Mouse (Mus musculus) heart, embryonic 14.5 days (tissue): ENCODE measurements around the gene 4930595D18Rik. TPM values are rescaled to one million over a fixed set of nuclear protein-coding genes. Genes with fewer than 3 reads are reported as not detected.

Experiments
- ATAC-seq: fragments of 200-750 bp; cut with Nextera tagmentation; 2 replicates; pipeline ENCODE4 v1.8.0; 2017; ENCODE audit warnings: low read depth, moderate TSS enrichment; ENCODE audit not compliant: insufficient number of reproducible peaks, insufficient read depth, low FRiP score
- H3K27ac ChIP-seq, 2 experiments: fragments of 200-500 bp in 1 of 2; fragments of 300-500 bp in 1 of 2; sonication (generic) in 1 of 2; replicated peaks in 1 of 2; 2 replicates each; pipeline ENCODE4 v1.5.1; 2012 to 2014; ENCODE audit warnings: low read depth in 2 of 2, low read length in 2 of 2, control low read depth in 1 of 2, mild to moderate bottlenecking in 1 of 2, mixed read lengths in 1 of 2; ENCODE audit not compliant: control insufficient read depth in 1 of 2, insufficient read depth in 1 of 2
- H3K27me3 ChIP-seq: fragments of 300-500 bp; sonication (generic); 2 replicates; pipeline ENCODE4 v1.6.1; 2014; ENCODE audit warnings: mild to moderate bottlenecking, low read length, control low read depth; ENCODE audit not compliant: control insufficient read depth, insufficient read depth
- H3K36me3 ChIP-seq: fragments of 300-500 bp; sonication (generic); 2 replicates; pipeline ENCODE4 v1.6.1; 2014; ENCODE audit warnings: mild to moderate bottlenecking, control low read depth, low read length, mixed read lengths; ENCODE audit not compliant: control insufficient read depth, insufficient read depth
- H3K4me1 ChIP-seq, 2 experiments: fragments of 200-500 bp in 1 of 2; fragments of 300-500 bp in 1 of 2; sonication (generic) in 1 of 2; 2 replicates each; pipeline ENCODE4 v1.6.1; 2012 to 2014; ENCODE audit warnings: low read length in 2 of 2, control low read depth in 1 of 2, mixed read lengths in 1 of 2; ENCODE audit not compliant: control insufficient read depth in 2 of 2, insufficient read depth in 2 of 2
- H3K4me2 ChIP-seq: fragments of 300-500 bp; sonication (generic); 2 replicates; pipeline ENCODE4 v1.6.1; 2014; ENCODE audit warnings: mild to moderate bottlenecking, low read length
- H3K4me3 ChIP-seq, 2 experiments: fragments of 200-500 bp in 1 of 2; fragments of 300-500 bp in 1 of 2; sonication (generic) in 1 of 2; 2 replicates each; pipeline ENCODE4 v1.5.1; 2012 to 2014; ENCODE audit warnings: low read length in 2 of 2, mild to moderate bottlenecking in 2 of 2, control low read depth in 1 of 2, low read depth in 1 of 2, moderate library complexity in 1 of 2; ENCODE audit not compliant: control insufficient read depth in 1 of 2, insufficient read depth in 1 of 2
- H3K9ac ChIP-seq: fragments of 300-500 bp; sonication (generic); 2 replicates; pipeline ENCODE4 v1.6.1; 2014; ENCODE audit warnings: mild to moderate bottlenecking, low read length
- H3K9me3 ChIP-seq: fragments of 300-500 bp; sonication (generic); 2 replicates; pipeline ENCODE4 v1.6.1; 2016; ENCODE audit warnings: low read length, control low read depth; ENCODE audit not compliant: control insufficient read depth
- WGBS: fragments of 180-500 bp; shearing (Covaris S2); extraction: QIAGEN DNeasy Blood & Tissue Kit; methylation state at CpG from one replicate; pipeline ENCODE4 v1.1.7; 2014; 5-methylcytosine and 5-hydroxymethylcytosine counted together
- polyA plus RNA-seq: library from polyadenylated mRNA; unstranded; fragments of >200 nt; fragmentation: Nextera tagmentation; extraction: Ambion mirVana; gene quantifications from 2 replicates; pipeline ENCODE4 v1.2.1, GENCODE M21; 2014

4930595D18Rik gene
- polyA plus RNA-seq: not detected in 2 replicates

DNA sequence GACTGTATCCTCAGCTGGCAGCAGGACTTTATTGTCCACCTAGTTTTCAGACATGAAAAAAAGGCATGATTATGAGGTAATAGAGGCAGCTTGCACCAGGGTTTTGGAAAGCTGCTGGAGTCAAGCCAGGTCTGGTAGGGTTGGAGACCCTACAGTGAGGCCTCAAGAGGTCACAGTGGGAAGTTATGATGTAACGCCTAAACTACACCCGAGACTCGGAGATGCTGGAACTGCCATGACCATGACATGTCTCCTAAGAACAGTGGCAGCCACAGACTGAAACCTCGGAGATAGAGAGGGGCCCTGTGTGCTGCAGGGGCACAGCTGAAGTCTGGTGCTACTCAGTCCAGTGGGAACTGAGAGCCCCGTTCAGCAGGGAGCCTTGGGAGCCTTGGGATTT is at the start of gene 4930595D18Rik:
Gene 4930595D18Rik (minus strand): TSS at position 16 of the 400 bp plus-strand sequence.
- Histone ChIP-seq H3K27ac (no peak within 1 kb of the TSS), H3K4me3 (no peak within 1 kb of the TSS), H3K4me1 (peaks cover 9 to 10% of the 10 kb centered on the region in 2 experiments; a peak in 3 of 4 replicates), H3K36me3 (peaks cover 3% of the 10 kb centered on the region; the same call in 1 of the 2 replicates), H3K4me2 (no peak within 1 kb of the TSS), H3K9ac (no peak within 1 kb of the TSS), H3K27me3 (no peaks in the 10 kb centered on the region), H3K9me3 (no peaks in the 10 kb centered on the region)
- ATAC-seq: no peak
- WGBS: 39% methylated on average over 5 of the region's 5 CpGs

DNA sequence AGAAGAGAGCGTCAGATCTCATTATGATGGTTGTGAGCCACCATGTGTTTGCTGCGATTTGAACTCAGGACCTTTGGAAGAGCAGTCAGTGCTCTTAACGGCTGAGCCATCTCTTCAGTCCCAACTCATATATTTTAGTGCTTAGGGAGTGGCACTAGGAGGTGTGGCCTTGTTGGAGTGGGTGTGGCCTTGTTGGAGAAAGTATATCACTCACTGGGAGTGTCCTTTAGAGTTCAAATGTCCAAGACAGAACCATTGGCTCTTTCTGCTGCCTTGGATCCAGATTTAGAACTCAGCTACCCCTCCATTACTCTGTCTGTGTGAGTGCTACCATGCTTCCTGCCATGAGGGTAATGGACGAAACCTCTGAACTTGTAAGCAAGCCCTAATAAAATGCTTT is 49.5 kb upstream of the 4930595D18Rik start:
- H3K9ac ChIP-seq: no peak overlapping the region
- peaks cover 7 to 11% of the 10 kb centered on the region in 2 experiments for H3K4me1 ChIP-seq
- H3K9me3 ChIP-seq: no peaks in the 10 kb centered on the region
- H3K27ac ChIP-seq: no peak overlapping the region
- ATAC-seq: no peak
- peaks cover 14% of the 10 kb centered on the region; the same call in 1 of the 2 replicates for H3K36me3 ChIP-seq
- H3K4me2 ChIP-seq: no peak overlapping the region
- H3K27me3 ChIP-seq: no peaks in the 10 kb centered on the region
- 90% methylated on average over 4 of the region's 4 CpGs for WGBS
- no peak overlapping the region for H3K4me3 ChIP-seq

DNA sequence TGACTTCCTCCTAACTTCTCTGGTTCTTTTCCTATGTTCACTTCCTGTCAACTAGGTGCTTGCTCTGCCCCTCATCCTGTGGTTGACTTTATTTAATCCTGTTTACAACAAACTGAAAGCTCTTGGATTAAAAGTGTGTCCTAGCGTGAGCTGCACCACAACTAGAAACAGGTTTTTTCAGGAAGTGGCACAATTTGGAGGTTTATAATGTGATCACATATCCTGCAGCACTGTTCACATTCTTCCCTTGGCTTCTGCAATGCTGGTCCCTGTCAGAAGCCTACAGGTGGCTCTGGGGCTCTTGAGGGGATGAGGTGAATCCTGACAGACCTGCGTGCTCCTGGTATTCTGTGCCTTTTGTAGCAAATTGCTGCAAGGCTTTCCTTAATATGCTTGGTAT is 46.5 kb upstream of the 4930595D18Rik start:
- Histone ChIP-seq H3K9ac (no peak overlapping the region), H3K9me3 (no peaks in the 10 kb centered on the region), H3K4me1 (peaks cover 7 to 11% of the 10 kb centered on the region in 2 experiments), H3K27me3 (no peaks in the 10 kb centered on the region), H3K27ac (no peak overlapping the region), H3K36me3 (0 out of 2 replicates have a peak, but pooled peaks cover 3% of the 10 kb centered on the region), H3K4me3 (no peak overlapping the region), H3K4me2 (no peak overlapping the region)
- no peak for ATAC-seq
- WGBS: 88% methylated on average over 2 of the region's 2 CpGs

- Histone ChIP-seq H3K9me3 (no peaks in the 10 kb centered on the region), H3K4me3 (no peak overlapping the region), H3K9ac (no peak overlapping the region), H3K27me3 (no peaks in the 10 kb centered on the region), H3K27ac (no peak overlapping the region), H3K4me1 (peaks cover 0 to 14% of the 10 kb centered on the region in 2 experiments; a peak in 2 of 4 replicates), H3K36me3 (0 out of 2 replicates have a peak, but pooled peaks cover 3% of the 10 kb centered on the region), H3K4me2 (no peak overlapping the region)
- WGBS: 90% methylated on average over 5 of the region's 5 CpGs
- ATAC-seq: no peak
These were observed 44.2 kb upstream of the 4930595D18Rik start for GRCm38 (mm10) chr12:111228488-111228887.

GRCm38 (mm10) chr12:111227410-111227809 is 43.1 kb upstream of the 4930595D18Rik start:
- WGBS: 81% methylated on average over 4 of the region's 4 CpGs
- Histone ChIP-seq H3K36me3 (peaks cover 12% of the 10 kb centered on the region), H3K9me3 (no peaks in the 10 kb centered on the region)

GRCm38 (mm10) chr12:111225197-111225780 is 41.0 kb upstream of the 4930595D18Rik start:
- Histone ChIP-seq H3K27ac (no peak overlapping the region), H3K36me3 (peaks cover 26% of the 10 kb centered on the region), H3K4me2 (no peak overlapping the region), H3K4me1 (peaks cover 0 to 14% of the 10 kb centered on the region in 2 experiments; a peak in 2 of 4 replicates), H3K27me3 (no peaks in the 10 kb centered on the region), H3K4me3 (no peak overlapping the region), H3K9ac (no peak overlapping the region), H3K9me3 (peaks cover 7% of the 10 kb centered on the region; the same call in 1 of the 2 replicates)
- WGBS: 51% methylated on average over 10 of the region's 10 CpGs
- ATAC-seq: no peak

More at GRCm38 (mm10) chr12:111227410-111227809, 43.1 kb upstream of the 4930595D18Rik start:
- no peak overlapping the region for H3K4me2 ChIP-seq
- no peak overlapping the region for H3K9ac ChIP-seq
- H3K27ac ChIP-seq: no peak overlapping the region
- ATAC-seq: no peak
- no peaks in the 10 kb centered on the region for H3K27me3 ChIP-seq
- H3K4me1 ChIP-seq: peaks cover 0 to 14% of the 10 kb centered on the region in 2 experiments; a peak in 2 of 4 replicates
- H3K4me3 ChIP-seq: no peak overlapping the region

GRCm38 (mm10) chr12:111218867-111219266 is 34.6 kb upstream of the 4930595D18Rik start:
- peaks cover 7% of the 10 kb centered on the region; the same call in 1 of the 2 replicates for H3K9me3 ChIP-seq
- H3K4me2 ChIP-seq: no peak overlapping the region
- no peak overlapping the region for H3K27ac ChIP-seq
- ATAC-seq: no peak
- H3K9ac ChIP-seq: no peak overlapping the region
- H3K4me3 ChIP-seq: no peak overlapping the region
- no peaks in the 10 kb centered on the region for H3K4me1 ChIP-seq
- 91% methylated on average over 6 of the region's 6 CpGs for WGBS
- no peaks in the 10 kb centered on the region for H3K27me3 ChIP-seq
- peaks cover 24% of the 10 kb centered on the region for H3K36me3 ChIP-seq
